Mouse (Mus musculus) kidney, postnatal 36 days (tissue): ENCODE results near the gene Nfe2l1.
"Not testable (repeated sequence)": the region's sequence is repeated elsewhere in the genome, so short reads cannot be mapped to it uniquely, and the experiment has no call there.

Experiments used
- DNase-seq, 2 experiments: peaks; one replicate each; pipeline ENCODE4 v3.0.0; 2021 to 2022; ENCODE audit warnings: mixed read lengths in 2 of 2

Nfe2l1 gene

GRCm38 (mm10) chr11:96816979-96817378 is 12.8 kb downstream of the Nfe2l1 start:
- no peak for DNase-seq

GRCm38 (mm10) chr11:96816494-96816893 is 13.3 kb downstream of the Nfe2l1 start:
- DNase-seq, result no peak

GRCm38 (mm10) chr11:96815895-96816294 is 13.9 kb downstream of the Nfe2l1 start:
- no peak for DNase-seq

DNA sequence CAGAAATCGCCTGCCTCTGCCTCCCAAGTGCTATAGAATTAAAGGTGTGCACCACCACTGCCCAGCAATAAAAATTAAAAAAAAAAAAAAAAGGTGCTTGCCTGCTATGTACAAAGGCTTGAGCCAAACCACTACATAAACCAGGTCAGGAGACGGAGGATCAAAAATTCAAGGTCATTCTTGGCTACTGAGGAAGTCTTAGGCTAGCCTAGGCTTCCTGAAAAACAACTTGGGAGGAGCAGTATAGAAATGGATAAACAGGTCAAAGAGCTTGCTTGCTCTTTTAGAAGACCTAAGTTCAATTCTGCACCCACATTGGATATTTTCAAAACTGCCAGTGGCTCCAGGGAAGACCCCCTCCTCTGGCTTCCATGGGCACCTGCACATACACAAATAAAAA is 15.3 kb downstream of the Nfe2l1 start:
- no peak for DNase-seq

DNA sequence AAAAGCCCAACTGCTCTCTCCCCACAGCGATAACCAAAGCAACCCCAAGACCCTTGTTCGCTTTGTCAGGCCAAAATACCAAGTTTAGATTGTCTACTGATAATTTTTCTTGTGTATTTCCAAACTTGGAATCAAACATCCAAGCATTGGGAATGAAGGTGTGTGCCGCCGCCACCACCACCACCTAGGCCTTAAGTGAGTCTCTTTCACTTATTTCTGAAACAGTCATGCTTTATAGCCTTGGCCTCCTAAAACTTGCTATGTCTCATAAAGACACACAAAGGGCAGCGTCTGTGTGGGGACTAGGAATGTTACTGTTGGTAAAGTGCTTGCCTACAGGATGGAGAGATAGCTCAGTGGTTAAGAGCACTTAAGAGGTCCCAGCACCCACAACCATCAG is 15.8 kb downstream of the Nfe2l1 start:
- no peak for DNase-seq

GRCm38 (mm10) chr11:96813455-96813854 is 16.3 kb downstream of the Nfe2l1 start:
- no peak for DNase-seq

GRCm38 (mm10) chr11:96811188-96811587 is 18.6 kb downstream of the Nfe2l1 start:
- DNase-seq, result not testable (repeated sequence)

GRCm38 (mm10) chr11:96809562-96810235 is 20.1 kb downstream of the Nfe2l1 start:
- DNase-seq, result no peak

DNA sequence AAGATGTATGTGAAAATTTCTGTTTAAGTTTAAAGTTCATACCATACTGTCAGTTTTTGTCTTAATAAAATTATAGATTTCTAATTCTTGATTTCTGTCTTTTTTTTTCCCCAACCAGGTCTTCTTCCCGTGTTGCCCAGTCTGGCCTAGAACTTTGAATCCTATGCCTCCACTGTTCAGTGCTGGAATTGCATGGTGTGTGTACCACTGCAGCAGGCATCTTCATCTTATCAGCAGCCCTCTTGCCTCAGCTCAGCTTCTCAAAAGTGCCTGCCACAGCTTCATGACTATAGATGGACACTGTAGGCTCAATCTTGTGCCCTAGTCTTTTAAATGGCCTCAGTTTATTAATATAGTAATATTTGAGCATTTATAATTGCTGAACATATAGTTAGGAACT is 21.7 kb downstream of the Nfe2l1 start:
- DNase-seq, result peak in 1 of 2 experiments; percentile 26

DNA sequence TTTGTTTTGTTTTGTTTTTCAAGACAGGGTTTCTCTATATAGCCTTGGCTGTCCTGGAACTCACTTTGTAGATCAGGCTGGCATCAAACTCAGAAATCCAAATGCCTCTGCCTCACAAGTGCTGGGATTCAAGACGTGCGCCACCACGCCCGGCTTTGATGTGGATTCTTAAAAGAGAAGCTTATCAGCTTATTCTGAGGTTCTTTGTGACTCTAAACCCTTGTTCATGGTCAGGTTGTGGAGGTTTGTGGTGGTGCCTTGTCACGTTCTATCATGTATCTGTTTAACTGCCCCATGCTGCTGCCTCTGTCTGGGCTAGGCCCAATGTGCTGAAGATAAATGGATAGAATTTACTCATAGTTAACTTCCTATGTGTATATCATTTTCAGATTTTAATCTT is 24.2 kb downstream of the Nfe2l1 start:
- DNase-seq, result no peak

DNA sequence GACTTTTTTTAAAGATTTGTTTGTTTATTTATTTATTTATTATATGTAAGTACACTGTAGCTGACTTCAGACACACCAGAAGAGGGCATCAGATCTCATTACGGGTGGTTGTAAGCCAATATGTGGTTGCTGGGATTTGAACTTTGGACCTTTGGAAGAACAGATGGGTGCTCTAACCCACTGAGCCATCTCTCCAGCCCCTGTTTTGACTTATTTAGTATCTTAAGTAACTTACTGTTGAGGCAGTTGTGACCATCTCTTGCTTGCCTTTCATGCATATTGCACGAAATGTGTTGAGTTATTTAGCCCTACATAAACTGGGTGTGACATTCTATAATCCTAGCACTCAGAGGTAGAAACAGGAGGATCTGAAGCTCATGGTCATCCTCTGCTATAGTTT is 30.3 kb downstream of the Nfe2l1 start:
- no peak for DNase-seq

DNA sequence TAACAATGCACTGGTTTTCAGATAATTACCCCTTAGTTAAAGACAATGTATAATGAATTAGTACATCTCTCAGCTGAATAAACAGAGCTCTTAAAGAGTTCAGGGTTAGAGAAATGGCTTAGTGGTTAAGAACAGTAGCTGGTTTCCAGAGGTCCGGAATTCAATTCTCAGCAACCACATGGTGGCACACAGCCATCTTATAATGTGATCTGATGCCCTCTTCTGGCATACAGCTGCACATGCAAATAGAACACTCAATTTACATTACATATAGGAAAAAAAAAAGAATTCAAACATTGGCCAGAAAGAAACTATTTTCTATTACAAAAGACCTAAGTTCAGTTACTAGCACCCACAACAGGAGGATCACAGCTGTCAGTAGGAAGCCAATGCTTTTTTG is 33.2 kb downstream of the Nfe2l1 start:
- DNase-seq, result peak; percentile 18 to 33

GRCm38 (mm10) chr11:96796081-96796480 is 33.7 kb downstream of the Nfe2l1 start:
- DNase-seq, result no peak

DNA sequence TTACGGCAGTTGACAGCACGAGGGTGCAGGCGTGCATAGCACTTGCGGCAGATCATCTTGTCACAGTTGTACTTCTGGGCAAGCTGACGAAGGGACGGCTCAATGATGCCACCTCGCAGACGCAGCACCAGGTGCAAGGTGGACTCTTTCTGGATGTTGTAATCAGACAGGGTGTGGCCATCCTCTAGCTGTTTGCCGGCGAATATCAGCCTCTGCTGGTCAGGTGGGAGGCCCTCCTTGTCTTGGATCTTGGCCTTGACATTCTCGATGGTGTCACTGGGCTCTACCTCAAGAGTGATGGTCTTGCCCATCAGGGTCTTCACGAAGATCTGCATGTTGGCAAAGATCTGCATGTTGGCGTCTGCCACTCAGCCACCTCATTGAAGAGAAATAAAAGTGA is 34.3 kb downstream of the Nfe2l1 start:
- DNase-seq, result no peak

DNA sequence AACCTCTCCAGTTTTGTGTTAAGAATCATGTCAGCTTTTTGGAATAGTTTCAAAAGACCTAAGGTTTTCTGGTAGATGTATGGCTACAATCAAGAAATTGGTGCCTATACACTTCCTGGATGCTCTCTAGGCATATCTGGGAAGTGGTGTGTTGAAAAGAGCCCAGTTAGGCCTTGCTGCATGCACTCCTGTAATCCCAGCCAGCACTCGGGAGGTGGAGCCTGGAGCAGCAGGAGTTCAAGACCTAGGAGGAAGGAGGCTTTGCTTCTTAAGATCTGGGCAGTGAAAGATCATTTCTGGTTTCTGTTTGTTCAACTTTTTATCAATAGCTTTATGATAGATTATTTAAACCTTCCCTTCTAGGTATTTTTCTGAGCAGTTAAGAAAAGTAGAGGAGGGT is 39.1 kb downstream of the Nfe2l1 start:
- DNase-seq, result no peak

DNA sequence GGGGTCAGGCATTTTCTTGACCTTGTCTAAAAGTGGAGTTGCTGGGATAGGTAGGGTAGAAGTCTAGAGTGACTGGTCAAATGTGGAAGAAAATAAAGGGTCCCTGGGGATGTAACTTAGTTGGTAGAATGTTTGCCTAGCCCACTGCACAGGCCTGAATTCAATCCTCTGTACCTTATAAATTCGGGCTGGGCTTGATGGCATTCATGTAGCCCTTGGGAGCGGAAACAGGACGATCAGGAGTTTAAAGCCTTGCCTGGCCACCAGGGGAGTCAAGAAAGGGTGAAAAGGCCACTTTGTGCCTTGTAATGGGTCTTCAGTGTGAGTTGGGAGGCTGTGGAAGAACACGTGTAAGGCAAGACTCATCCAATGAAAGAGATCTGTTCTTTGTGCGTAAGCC is 39.8 kb downstream of the Nfe2l1 start:
- DNase-seq, result no peak

DNA sequence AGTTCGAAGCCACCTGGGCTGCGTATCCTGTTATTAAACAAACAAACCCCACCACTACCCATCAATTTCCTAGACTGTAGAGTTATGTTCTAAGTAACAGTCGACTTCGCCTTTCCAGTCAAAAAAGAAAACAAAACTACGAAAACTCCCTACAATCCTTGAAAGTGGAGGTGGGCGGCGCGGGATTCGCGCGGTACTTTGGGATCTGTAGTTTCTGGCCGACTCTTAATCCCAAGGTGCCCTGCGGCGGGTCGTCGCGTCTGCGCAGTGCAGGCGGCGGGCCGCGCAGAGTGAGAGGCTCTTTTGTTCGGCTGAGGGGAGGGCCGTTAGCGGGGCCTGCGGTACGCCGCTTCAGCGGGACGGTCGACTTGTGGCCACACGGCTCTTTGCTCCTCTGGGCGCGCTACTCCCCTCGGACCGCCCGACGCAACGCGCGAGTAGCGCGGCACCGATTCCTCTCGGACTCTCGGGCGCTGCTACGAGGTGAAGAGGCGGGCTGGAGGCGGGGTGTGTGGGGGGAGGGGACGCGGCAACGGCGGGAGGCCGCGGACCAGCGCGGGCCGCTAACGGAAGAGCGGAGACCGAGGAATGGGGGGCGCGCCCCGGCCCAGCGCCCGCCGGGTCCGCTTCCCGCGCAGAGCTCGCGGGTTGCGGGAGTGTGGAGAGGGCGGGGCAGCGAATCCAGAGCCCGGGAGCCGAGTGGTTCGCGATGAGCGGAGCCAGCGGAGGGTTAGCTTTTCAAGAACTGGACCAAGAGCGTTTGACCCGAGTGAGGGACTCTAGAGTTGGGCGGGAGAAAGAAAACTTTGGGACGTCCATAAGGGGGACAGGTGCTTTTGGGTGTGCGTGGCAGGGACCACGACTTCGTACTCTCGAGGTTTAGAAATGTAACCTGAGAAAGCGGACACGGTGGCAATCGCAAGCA is 40.6 kb downstream of the Nfe2l1 start, which contains the start of gene Cbx1:
TSS of gene Cbx1 (plus strand) at position 257 of the 925 bp plus-strand sequence.
- DNase-seq, result peak; percentile 95

GRCm38 (mm10) chr11:96786731-96787450 is 42.9 kb downstream of the Nfe2l1 start:
- DNase-seq, result no peak

GRCm38 (mm10) chr11:96784847-96785246 is 44.9 kb downstream of the Nfe2l1 start:
- peak; percentile 63 to 91 for DNase-seq

- DNase-seq, result no peak
Observed at GRCm38 (mm10) chr11:96781425-96781824, 48.3 kb downstream of the Nfe2l1 start.

DNA sequence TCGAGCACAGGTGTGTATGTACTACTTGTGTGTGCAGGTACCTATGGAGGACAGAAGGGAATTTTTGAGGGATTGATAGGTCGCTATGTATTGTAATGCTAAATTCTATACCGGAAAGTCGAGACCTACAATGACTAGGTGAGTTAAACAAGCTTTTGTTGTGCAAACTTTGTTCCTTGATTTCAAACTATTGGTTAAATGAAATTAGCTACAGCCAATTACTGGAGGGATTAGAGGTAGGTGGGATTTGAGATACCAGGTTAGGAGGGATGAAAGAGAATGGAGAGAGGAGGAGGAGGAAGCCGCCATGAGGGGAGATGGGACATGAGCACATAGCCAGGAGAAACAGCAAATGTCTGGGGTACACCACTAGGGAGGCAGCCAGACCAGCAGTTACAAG is 49.5 kb downstream of the Nfe2l1 start:
- no peak for DNase-seq

DNA sequence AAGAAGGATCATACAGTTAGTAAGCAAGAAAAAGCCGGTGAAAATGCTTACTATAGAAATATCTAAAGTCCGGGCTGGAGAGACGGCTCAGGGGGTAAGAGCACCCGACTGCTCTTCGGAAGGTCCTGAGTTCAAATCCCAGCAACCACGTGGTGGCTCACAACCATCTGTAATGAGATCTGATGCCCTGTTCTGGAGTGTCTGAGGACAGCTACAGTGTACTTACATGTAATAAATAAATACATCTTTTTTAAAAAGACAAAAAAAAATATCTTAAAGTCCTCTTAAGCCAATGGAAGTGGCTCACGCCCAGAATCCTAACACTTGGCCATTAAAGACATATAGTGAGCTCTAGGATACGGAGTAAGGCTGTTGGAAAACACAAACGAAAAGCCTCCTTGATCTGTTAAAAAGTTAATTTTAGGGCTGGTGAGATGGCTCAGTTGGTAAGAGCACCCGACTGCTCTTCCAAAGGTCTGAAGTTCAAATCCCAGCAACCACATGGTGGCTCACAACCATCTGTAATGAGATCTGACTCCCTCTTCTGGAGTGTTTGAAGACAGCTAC is 51.6 kb downstream of the Nfe2l1 start:
- not testable (repeated sequence) for DNase-seq
